Mouse (Mus musculus): ENCODE measurements at regions not wholly inside any gene's neighbourhood (a gene's known extent, or its start where the extent isn't known, plus 50 kb on each side); places are given as distances from the start of the nearest gene placed in this dataset.

GRCm38 (mm10) chr16:85307940-85308339 lies 134.4 kb upstream of the App start:
- no peak for TF ChIP-seq CTCF (IDR thresholded peaks at IDR 0.05; ENCODE audit: borderline replicate concordance, insufficient read depth, low read length)
- TF ChIP-seq POLR2A (IDR thresholded peaks at IDR 0.05; ENCODE audit: low read depth, low read length): no peak

Data from embryonic fibroblast, embryonic 13.5 days (primary cell).